Mouse (Mus musculus) MEL (cell line): Measurements from ENCODE around the gene Cwh43. TPM values are rescaled to one million over a fixed set of nuclear protein-coding genes. Genes with fewer than 3 reads are reported as not detected.

Source experiments
- DNase-seq: peaks from one replicate; pipeline ENCODE4 v3.0.0; 2011; ENCODE audit warnings: low read depth, low spot score
- H3K27ac ChIP-seq: 2 replicates; pipeline ENCODE4 v1.5.1; 2012; ENCODE audit warnings: low read depth, mild to moderate bottlenecking, control low read depth, low read length, moderate library complexity; ENCODE audit not compliant: control insufficient read depth
- H3K27me3 ChIP-seq, 2 experiments: fragments of 150-350 bp in 1 of 2; sonication (generic) in 1 of 2; 2 replicates each; pipeline ENCODE4 v1.6.1; 2012; ENCODE audit warnings: low read length in 2 of 2, mild to moderate bottlenecking in 2 of 2, improper control_type of control experiment in 1 of 2, moderate library complexity in 1 of 2; ENCODE audit not compliant: insufficient read depth in 2 of 2, control insufficient read depth in 1 of 2
- H3K36me3 ChIP-seq, 2 experiments: 2 replicates each; pipeline ENCODE4 v1.6.1; 2012 to 2014; ENCODE audit warnings: low read length in 2 of 2, improper control_type of control experiment in 1 of 2, inconsistent platforms in 1 of 2, mild to moderate bottlenecking in 1 of 2; ENCODE audit not compliant: insufficient read depth in 2 of 2, control insufficient read depth in 1 of 2
- H3K4me1 ChIP-seq, 2 experiments: fragments of 150-350 bp in 1 of 2; sonication (generic) in 1 of 2; 2 replicates each; pipeline ENCODE4 v1.6.1; 2012; ENCODE audit warnings: low read length in 2 of 2, improper control_type of control experiment in 1 of 2, mild to moderate bottlenecking in 1 of 2; ENCODE audit not compliant: insufficient read depth in 2 of 2, control insufficient read depth in 1 of 2
- H3K4me3 ChIP-seq, 2 experiments: fragments of 150-350 bp in 1 of 2; sonication (generic) in 1 of 2; 2 replicates each; pipeline ENCODE4 v1.5.1; 2012; ENCODE audit warnings: low read depth in 2 of 2, low read length in 2 of 2, mild to moderate bottlenecking in 2 of 2, moderate library complexity in 2 of 2, control low read depth in 1 of 2, improper control_type of control experiment in 1 of 2; ENCODE audit not compliant: control insufficient read depth in 1 of 2, insufficient read depth in 1 of 2
- H3K79me2 ChIP-seq: 2 replicates; pipeline ENCODE4 v1.6.1; 2012; ENCODE audit warnings: mild to moderate bottlenecking, low read length, moderate library complexity; ENCODE audit not compliant: control insufficient read depth, poor library complexity, insufficient read depth
- H3K9ac ChIP-seq: 2 replicates; pipeline ENCODE4 v1.6.1; 2012; ENCODE audit warnings: low read depth, mild to moderate bottlenecking, control low read depth, low read length, moderate library complexity; ENCODE audit not compliant: control insufficient read depth, poor library complexity, severe bottlenecking
- H3K9me3 ChIP-seq: fragments of 150-350 bp; sonication (generic); replicated peaks from 2 replicates; pipeline ENCODE4 v1.6.1; 2012; ENCODE audit warnings: mild to moderate bottlenecking, low read length, improper control_type of control experiment, moderate library complexity; ENCODE audit not compliant: insufficient read depth
- CTCF ChIP-seq, 3 experiments: IDR thresholded peaks in 2 of 3; conservative IDR thresholded peaks in 1 of 3; 2 replicates each; pipeline ENCODE4 v1.5.1; 2011 to 2012; ENCODE audit warnings: low read length in 3 of 3, low read depth in 2 of 3, mild to moderate bottlenecking in 2 of 3, improper control_type of control experiment in 1 of 3, inconsistent platforms in 1 of 3, mixed read lengths in 1 of 3, moderate library complexity in 1 of 3; ENCODE audit not compliant: control insufficient read depth in 1 of 3, insufficient read depth in 1 of 3, poor library complexity in 1 of 3, severe bottlenecking in 1 of 3
- EP300 ChIP-seq, 2 experiments: IDR thresholded peaks; 2 replicates each; pipeline ENCODE4 v1.6.1; 2011; ENCODE audit warnings: improper control_type of control experiment in 2 of 2, low read length in 2 of 2, low read depth in 1 of 2, mild to moderate bottlenecking in 1 of 2
- GATA1 ChIP-seq: IDR thresholded peaks from 2 replicates; pipeline ENCODE4 v1.6.1; 2011; ENCODE audit warnings: low read depth, low read length, improper control_type of control experiment
- MAFK ChIP-seq: IDR thresholded peaks from 2 replicates; pipeline ENCODE4 v1.6.1; 2011; ENCODE audit warnings: low read depth, mild to moderate bottlenecking, low read length, improper control_type of control experiment, borderline replicate concordance
- POLR2A ChIP-seq, 2 experiments: IDR thresholded peaks; 2 replicates each; pipeline ENCODE4 v1.6.1; 2011 to 2012; ENCODE audit warnings: low read length in 2 of 2, mild to moderate bottlenecking in 2 of 2, control low read depth in 1 of 2, improper control_type of control experiment in 1 of 2, low read depth in 1 of 2, moderate library complexity in 1 of 2; ENCODE audit not compliant: control insufficient read depth in 1 of 2, insufficient read depth in 1 of 2, poor library complexity in 1 of 2
- POLR2AphosphoS2 ChIP-seq: IDR thresholded peaks from 2 replicates; pipeline ENCODE4 v1.6.1; 2011; ENCODE audit warnings: low read length, improper control_type of control experiment
- POLR2AphosphoS5 ChIP-seq: IDR thresholded peaks from 2 replicates; pipeline ENCODE4 v1.6.1; 2012; ENCODE audit warnings: low read depth, borderline replicate concordance, mild to moderate bottlenecking, inconsistent platforms, low read length, moderate library complexity, mixed read lengths
- RCOR1 ChIP-seq: IDR thresholded peaks from 2 replicates; pipeline ENCODE4 v1.6.1; 2012; ENCODE audit warnings: low read depth, mild to moderate bottlenecking, inconsistent platforms, low read length, improper control_type of control experiment
- SMC3 ChIP-seq: IDR thresholded peaks from 2 replicates; pipeline ENCODE4 v1.6.1; 2011; ENCODE audit warnings: low read depth, low read length, improper control_type of control experiment
- ZNF384 ChIP-seq: IDR thresholded peaks from 2 replicates; pipeline ENCODE4 v1.6.1; 2012; ENCODE audit warnings: low read depth, mild to moderate bottlenecking, inconsistent platforms, low read length, improper control_type of control experiment
- polyA plus RNA-seq, 2 experiments: library from polyadenylated mRNA; stranded (reverse) in 1 of 2; unstranded in 1 of 2; fragments of >175 nt in 1 of 2; fragments of >200 nt in 1 of 2; gene quantifications; 2 replicates each; pipeline versions ENCODE4 v1.2.1 to v1.2.4; 2012; ENCODE audit warnings: low replicate concordance in 2 of 2, low read depth in 1 of 2; ENCODE audit not compliant: insufficient read length in 2 of 2, insufficient read depth in 1 of 2, missing spikeins in 1 of 2
- total RNA-seq: library from RNA; depleted of rRNA; stranded (reverse); fragments of 300-350 nt; gene quantifications from 2 replicates; pipeline ENCODE4 v1.2.3, GENCODE M21; 2012

Gene Cwh43
- total and polyA plus RNA-seq, 3 experiments: not detected

- H3K9me3 ChIP-seq: no peaks in the 10 kb centered on the region
- no peak overlapping the region for H3K9ac ChIP-seq
- DNase-seq: no peak
- no peaks in the 10 kb centered on the region for H3K79me2 ChIP-seq
- TF ChIP-seq POLR2AphosphoS5 (no peak), POLR2AphosphoS2 (no peak), CTCF (IDR thresholded peaks at IDR 0.05 in 2 of 3, conservative IDR thresholded peaks at IDR 0.05 in 1 of 3; ENCODE audit: control insufficient read depth in 1 of 3, insufficient read depth in 1 of 3, low read depth in 2 of 3, low read length in 3 of 3, poor library complexity in 1 of 3, severe bottlenecking in 1 of 3) (no peak), EP300 (IDR thresholded peaks at IDR 0.05; ENCODE audit: low read depth in 1 of 2, low read length in 2 of 2) (no peak), MAFK (peak; percentile 88), RCOR1 (no peak), SMC3 (no peak)
- TF ChIP-seq, all 39 proteins: peak for 1
- H3K4me1 ChIP-seq: no peaks in the 10 kb centered on the region
- H3K27me3 ChIP-seq: peaks cover 3 to 5% of the 10 kb centered on the region in 2 experiments; a peak in 3 of 4 replicates
- H3K27ac ChIP-seq: no peak overlapping the region
- no peak overlapping the region for H3K4me3 ChIP-seq
- no peaks in the 10 kb centered on the region for H3K36me3 ChIP-seq
Observed at GRCm38 (mm10) chr5:73484016-73484615, 78.2 kb downstream of the Cwh43 start.

- Histone ChIP-seq H3K4me1 (peaks cover 0 to 4% of the 10 kb centered on the region in 2 experiments; a peak in 1 of 4 replicates), H3K9ac (no peak overlapping the region), H3K9me3 (no peaks in the 10 kb centered on the region), H3K27me3 (peaks cover 3 to 9% of the 10 kb centered on the region in 2 experiments; a peak in 3 of 4 replicates), H3K4me3 (no peak overlapping the region), H3K27ac (no peak overlapping the region), H3K79me2 (no peaks in the 10 kb centered on the region), H3K36me3 (no peaks in the 10 kb centered on the region)
- TF ChIP-seq ZNF384 (no peak), POLR2AphosphoS2 (no peak)
- DNase-seq: no peak
Observed at GRCm38 (mm10) chr5:73486451-73486850, 80.6 kb downstream of the Cwh43 start.

GRCm38 (mm10) chr5:73489915-73490314, 84.0 kb downstream of the Cwh43 start:
- no peak for TF ChIP-seq GATA1
- 0 out of 4 replicates have a peak, but pooled peaks of 1 of the 2 experiments have one; percentile 26 for TF ChIP-seq POLR2A (IDR thresholded peaks at IDR 0.05; ENCODE audit: control insufficient read depth in 1 of 2, insufficient read depth in 1 of 2, low read depth in 1 of 2, low read length in 2 of 2, poor library complexity in 1 of 2)
- TF ChIP-seq, all 39 proteins: peak for 1
- no peak overlapping the region for H3K27ac ChIP-seq
- peaks cover 14% of the 10 kb centered on the region for H3K79me2 ChIP-seq
- peaks cover 3 to 9% of the 10 kb centered on the region in 2 experiments; a peak in 3 of 4 replicates for H3K27me3 ChIP-seq
- peak overlapping the region; percentile 62 for H3K9ac ChIP-seq
- peaks cover 0 to 10% of the 10 kb centered on the region in 2 experiments; a peak in 2 of 4 replicates for H3K36me3 ChIP-seq
- no peak for DNase-seq
- H3K9me3 ChIP-seq: no peaks in the 10 kb centered on the region
- peaks cover 5 to 10% of the 10 kb centered on the region in 2 experiments for H3K4me1 ChIP-seq
- H3K4me3 ChIP-seq: peak overlapping the region; percentile 61 to 73
